Mouse (Mus musculus) spleen, adult 2 months (tissue): ENCODE measurements around the gene Cd8a.

Source experiments
- CTCF ChIP-seq: fragments of 200-500 bp; IDR thresholded peaks from 2 replicates; pipeline ENCODE4 v1.5.1; 2011; ENCODE audit warnings: mild to moderate bottlenecking, inconsistent platforms; ENCODE audit not compliant: insufficient read depth, insufficient read length, insufficient replicate concordance; ENCODE audit errors: extremely low read depth
- POLR2A ChIP-seq: fragments of 200-500 bp; IDR thresholded peaks from 2 replicates; pipeline ENCODE4 v1.6.1; 2011; ENCODE audit warnings: low read depth, low read length, inconsistent platforms

DNA sequence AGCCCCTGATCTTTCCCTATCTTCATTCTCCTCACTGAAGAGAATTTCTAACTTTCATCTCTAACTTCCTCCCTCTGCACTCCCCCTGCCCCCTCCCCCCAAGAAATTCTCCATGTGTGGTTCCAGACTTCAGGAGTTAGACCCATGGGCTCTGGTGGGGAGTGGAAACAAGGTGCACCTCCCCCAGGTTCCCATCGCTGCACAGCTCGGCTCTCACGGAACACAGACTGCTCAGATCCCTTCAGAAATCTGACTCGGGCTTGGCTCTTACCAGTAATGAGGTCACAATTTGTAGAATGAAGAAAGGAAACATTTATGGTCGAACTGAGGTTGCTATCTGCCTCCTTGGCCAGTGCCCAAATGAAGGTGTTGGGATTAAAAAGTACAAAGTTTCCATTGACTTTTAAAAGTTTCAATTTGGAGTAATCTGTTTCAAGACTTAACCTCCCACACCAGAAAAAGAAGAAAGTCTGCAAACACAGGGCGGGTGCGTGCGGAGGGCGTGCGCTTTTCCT lies 12.0 kb upstream of the Cd8a start:
- TF ChIP-seq CTCF: no peak
- TF ChIP-seq POLR2A: no peak
